Mouse (Mus musculus) lung, adult 10 weeks (tissue): Measurements from ENCODE around the gene Ccdc141. TPM values are rescaled to one million over a fixed set of nuclear protein-coding genes. Genes with fewer than 3 reads are reported as not detected.

Experiments used
- polyA plus RNA-seq: library from polyadenylated mRNA; stranded (reverse); fragments of 350-450 nt; fragmentation: Illumina TruSeq; extraction: RNeasy Lipid Tissue Mini Kit (QIAGEN cat#74804); gene quantifications from one replicate; pipeline ENCODE4 v1.2.3, GENCODE M21; 2014; ENCODE audit warnings: low read depth, low replicate concordance; ENCODE audit not compliant: insufficient read depth

Gene Ccdc141
- 7.6 TPM for polyA plus RNA-seq

DNA sequence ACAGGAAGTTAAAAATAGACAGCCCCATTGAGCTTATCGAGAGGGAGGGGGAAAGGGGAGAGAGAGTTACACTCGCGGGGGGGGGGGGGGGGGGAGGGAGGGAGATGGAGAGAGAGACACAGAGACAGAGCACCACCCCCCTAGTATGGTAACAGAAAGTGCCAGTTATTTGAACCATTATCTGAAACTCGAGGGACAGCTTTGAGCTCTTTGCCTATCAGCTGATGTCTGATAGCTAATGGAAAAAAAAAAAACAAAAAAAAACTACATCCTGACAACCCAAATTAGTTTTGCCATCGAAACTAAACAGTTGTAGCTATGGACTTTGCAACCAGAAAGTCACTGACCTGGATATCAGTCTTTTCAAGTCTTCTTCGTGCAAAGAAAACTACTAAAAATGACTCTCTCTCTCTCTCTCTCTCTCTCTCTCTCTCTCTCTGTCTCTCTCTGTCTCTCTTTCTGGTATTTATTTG is at the start of gene Ccdc141:
Gene Ccdc141 (minus strand): TSS at position 4 of the 473 bp plus-strand sequence.

DNA sequence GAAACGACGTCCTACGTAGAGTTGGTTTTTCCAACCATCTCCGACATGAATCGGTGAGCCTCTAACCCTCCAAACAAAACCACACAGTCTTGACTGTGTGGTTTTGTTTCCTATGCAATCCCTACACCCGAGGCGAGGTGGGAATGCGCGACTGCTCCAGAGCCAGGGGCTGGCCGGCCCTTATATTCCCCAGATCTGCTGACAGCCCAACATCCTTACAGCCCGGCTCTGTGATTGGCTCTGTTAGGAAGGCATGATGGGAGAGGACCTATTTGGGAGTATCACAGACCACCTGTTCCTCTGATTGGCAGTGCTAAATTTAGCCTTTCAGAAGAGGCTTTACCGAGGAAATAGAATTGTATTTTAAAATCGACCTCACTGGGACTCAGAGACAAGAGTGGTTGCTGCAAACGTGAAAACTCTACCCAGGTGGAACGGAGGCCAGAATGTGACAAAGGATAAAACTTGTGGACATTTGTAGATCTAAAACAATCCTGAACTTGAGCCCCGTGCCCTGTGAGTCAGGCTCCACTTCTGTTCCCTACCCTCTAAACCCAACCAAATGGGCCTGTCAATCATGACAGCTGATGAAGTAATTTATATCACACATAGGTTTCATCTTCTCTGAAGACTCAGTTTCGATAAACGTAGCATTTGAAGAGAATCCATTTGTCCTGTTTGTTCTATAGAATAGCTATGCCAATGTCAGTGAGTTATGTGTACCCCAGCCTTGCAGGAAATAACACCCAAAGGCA is 187.9 kb downstream of the Ccdc141 start, which contains the start of gene Ttn:
Gene Ttn (minus strand): TSS at position 157 of the 755 bp plus-strand sequence.

Other genes with a start within 250 kb of the Ccdc141 start
- gene Ttn, start 188.1 kb downstream of the Ccdc141 start, polyA plus RNA-seq = 0.31 TPM
- gene Sestd1, start 110.0 kb upstream of the Ccdc141 start, polyA plus RNA-seq = 7.7 TPM